Mouse (Mus musculus): ENCODE data around the gene Paxx.

The Paxx gene

GRCm38 (mm10) chr2:25457022-25457896, 3.6 kb downstream of the Paxx start:
- in situ Hi-C loops (cut with MboI; ENCODE audit: unreplicated experiment in 2 of 2) = no loop called here

GRCm38 (mm10) chr2:25456205-25456953, 4.5 kb downstream of the Paxx start, which contains the start of gene Clic3:
Clic3 (plus strand) TSS chr2:25456838.
- in situ Hi-C loops (cut with MboI; ENCODE audit: unreplicated experiment in 2 of 2) = no loop called here

- in situ Hi-C loops (cut with MboI; ENCODE audit: unreplicated experiment in 2 of 2) = no loop called here
These were observed 7.9 kb downstream of the Paxx start for GRCm38 (mm10) chr2:25452951-25453350.

GRCm38 (mm10) chr2:25450853-25451647, 9.8 kb downstream of the Paxx start:
- in situ Hi-C loops (cut with MboI; ENCODE audit: unreplicated experiment in 2 of 2) = no loop called here

GRCm38 (mm10) chr2:25442682-25443081, 18.2 kb downstream of the Paxx start:
- in situ Hi-C loops (cut with MboI; ENCODE audit: unreplicated experiment in 2 of 2) = no loop called here

- in situ Hi-C loops (cut with MboI; ENCODE audit: unreplicated experiment in 2 of 2) = no loop called here
These were observed 19.8 kb downstream of the Paxx start for GRCm38 (mm10) chr2:25441067-25441466.

GRCm38 (mm10) chr2:25436286-25436820, 24.5 kb downstream of the Paxx start:
- in situ Hi-C loops (cut with MboI; ENCODE audit: unreplicated experiment in 2 of 2) = no loop called here

- in situ Hi-C loops (cut with MboI; ENCODE audit: unreplicated experiment in 2 of 2) = no loop called here
These were observed 26.6 kb downstream of the Paxx start for GRCm38 (mm10) chr2:25434292-25434691.

- in situ Hi-C loops (cut with MboI; ENCODE audit: unreplicated experiment in 2 of 2) = no loop called here
These were observed 27.8 kb downstream of the Paxx start for GRCm38 (mm10) chr2:25433101-25433500.

- in situ Hi-C loops (cut with MboI; ENCODE audit: unreplicated experiment in 2 of 2) = no loop called here
These were observed 28.4 kb downstream of the Paxx start for GRCm38 (mm10) chr2:25432326-25433098.

GRCm38 (mm10) chr2:25431308-25431855, 29.5 kb downstream of the Paxx start:
- in situ Hi-C loops (cut with MboI; ENCODE audit: unreplicated experiment in 2 of 2) = no loop called here

GRCm38 (mm10) chr2:25430395-25431233, 30.3 kb downstream of the Paxx start:
- in situ Hi-C loops (cut with MboI; ENCODE audit: unreplicated experiment in 2 of 2) = no loop called here

GRCm38 (mm10) chr2:25429435-25430180, 31.3 kb downstream of the Paxx start:
- in situ Hi-C loops (cut with MboI; ENCODE audit: unreplicated experiment in 2 of 2) = no loop called here

GRCm38 (mm10) chr2:25428442-25429236, 32.3 kb downstream of the Paxx start, which contains the start of gene Abca2:
Abca2 (plus strand) TSS chr2:25428703.
- in situ Hi-C loops (cut with MboI; ENCODE audit: unreplicated experiment in 2 of 2) = no loop called here

- in situ Hi-C loops (cut with MboI; ENCODE audit: unreplicated experiment in 2 of 2) = no loop called here
These were observed 33.6 kb downstream of the Paxx start for GRCm38 (mm10) chr2:25427256-25427655.

- in situ Hi-C loops (cut with MboI; ENCODE audit: unreplicated experiment in 2 of 2) = no loop called here
These were observed 34.1 kb downstream of the Paxx start for GRCm38 (mm10) chr2:25426721-25427191.

- in situ Hi-C loops (cut with MboI; ENCODE audit: unreplicated experiment in 2 of 2) = no loop called here
These were observed 35.4 kb downstream of the Paxx start for GRCm38 (mm10) chr2:25425481-25425880.
